Mouse (Mus musculus) liver, adult 2 months (tissue): ENCODE measurements around the gene Rd3. TPM values are rescaled to one million over a fixed set of nuclear protein-coding genes. Genes with fewer than 3 reads are reported as not detected.

Experiments
- DNase-seq: peaks from one replicate; pipeline ENCODE4 v3.0.0-alpha.2; 2011; ENCODE audit warnings: low read depth, low spot score; ENCODE audit errors: extremely low read depth
- H3K27ac ChIP-seq: fragments of 200-500 bp; replicated peaks from 2 replicates; pipeline ENCODE4 v1.5.1; 2012; ENCODE audit warnings: low read depth, mild to moderate bottlenecking, control low read depth, inconsistent platforms, low read length; ENCODE audit not compliant: insufficient read depth
- H3K27me3 ChIP-seq: fragments of 200-500 bp; 2 replicates; pipeline ENCODE4 v1.6.1; 2012; ENCODE audit warnings: mild to moderate bottlenecking, moderate library complexity, low read length, inconsistent platforms; ENCODE audit not compliant: control insufficient read depth, insufficient read depth
- H3K36me3 ChIP-seq: fragments of 200-500 bp; 2 replicates; pipeline ENCODE4 v1.6.1; 2012; ENCODE audit warnings: low read length, inconsistent platforms; ENCODE audit not compliant: control insufficient read depth, insufficient read depth
- H3K4me1 ChIP-seq: fragments of 200-500 bp; 2 replicates; pipeline ENCODE4 v1.6.1; 2011; ENCODE audit warnings: low read length; ENCODE audit not compliant: control insufficient read depth, insufficient read depth
- H3K4me3 ChIP-seq: fragments of 200-500 bp; 2 replicates; pipeline ENCODE4 v1.5.1; 2011; ENCODE audit warnings: low read depth, mild to moderate bottlenecking, control low read depth, low read length, moderate library complexity; ENCODE audit not compliant: insufficient read depth
- H3K79me2 ChIP-seq: fragments of 200-500 bp; 2 replicates; pipeline ENCODE4 v1.6.1; 2012; ENCODE audit warnings: inconsistent platforms, mild to moderate bottlenecking, low read length, moderate library complexity; ENCODE audit not compliant: control insufficient read depth, insufficient read depth
- H3K9ac ChIP-seq: fragments of 200-500 bp; 2 replicates; pipeline ENCODE4 v1.6.1; 2012; ENCODE audit warnings: low read depth, mild to moderate bottlenecking, control low read depth, inconsistent platforms, low read length
- CTCF ChIP-seq: fragments of 200-500 bp; IDR thresholded peaks from 2 replicates; pipeline ENCODE4 v1.5.1; 2011; ENCODE audit warnings: low read depth, low read length, control low read depth
- POLR2A ChIP-seq: fragments of 200-500 bp; IDR thresholded peaks from 2 replicates; pipeline ENCODE4 v1.6.1; 2011; ENCODE audit warnings: low read length, control low read depth; ENCODE audit not compliant: insufficient read depth; ENCODE audit errors: extremely low read depth
- WGBS: fragments of 180-500 bp; shearing (Covaris S2); methylation state at CpG from one replicate; pipeline ENCODE4 v1.1.7; 2018; 5-methylcytosine and 5-hydroxymethylcytosine counted together
- polyA plus RNA-seq: library from polyadenylated mRNA; depleted of rRNA; stranded (reverse); fragments of >200 nt; gene quantifications from 2 replicates; pipeline ENCODE4 v1.2.3, GENCODE M21; 2012
- total RNA-seq: library from RNA; depleted of rRNA; stranded (reverse); fragments of >200 nt; gene quantifications from 2 replicates; pipeline ENCODE4 v1.2.3, GENCODE M21; 2014

Gene Rd3
- total and polyA plus RNA-seq, 2 experiments: 0.46 to 1.6 TPM

GRCm38 (mm10) chr1:191964773-191965481, 12.2 kb upstream of the Rd3 start:
- peak overlapping the region; percentile 70 for H3K27ac ChIP-seq
- no peak overlapping the region; the same call in 1 of the 2 replicates for H3K9ac ChIP-seq
- TF ChIP-seq CTCF (peak; percentile 88), POLR2A (no peak)
- peak; percentile 82 for DNase-seq
- no peaks in the 10 kb centered on the region for H3K27me3 ChIP-seq
- no peaks in the 10 kb centered on the region for H3K36me3 ChIP-seq
- peaks cover 13% of the 10 kb centered on the region for H3K4me1 ChIP-seq
- 11% methylated on average over 13 of the region's 13 CpGs for WGBS
- H3K79me2 ChIP-seq: no peaks in the 10 kb centered on the region
- no peak overlapping the region for H3K4me3 ChIP-seq

GRCm38 (mm10) chr1:191969939-191970338, 7.2 kb upstream of the Rd3 start:
- TF ChIP-seq CTCF: no peak
- no peak overlapping the region for H3K4me3 ChIP-seq
- no peaks in the 10 kb centered on the region for H3K27me3 ChIP-seq
- H3K4me1 ChIP-seq: peaks cover 2% of the 10 kb centered on the region
- H3K27ac ChIP-seq: no peak overlapping the region
- no peak for DNase-seq
- no peak overlapping the region for H3K9ac ChIP-seq
- no peaks in the 10 kb centered on the region for H3K36me3 ChIP-seq
- H3K79me2 ChIP-seq: no peaks in the 10 kb centered on the region
- WGBS: 78% methylated on average over 5 of the region's 5 CpGs

- 69% methylated on average over 13 of the region's 13 CpGs for WGBS
- no peak for DNase-seq
- Histone ChIP-seq H3K4me1 (no peaks in the 10 kb centered on the region), H3K27me3 (no peaks in the 10 kb centered on the region), H3K27ac (no peak overlapping the region), H3K36me3 (no peaks in the 10 kb centered on the region), H3K79me2 (no peaks in the 10 kb centered on the region), H3K4me3 (no peak overlapping the region), H3K9ac (no peak overlapping the region)
- TF ChIP-seq CTCF (no peak), POLR2A (no peak)
Measured at GRCm38 (mm10) chr1:191974509-191975405, 2.4 kb upstream of the Rd3 start.

GRCm38 (mm10) chr1:191981426-191982102, 4.4 kb downstream of the Rd3 start:
- Histone ChIP-seq H3K36me3 (no peaks in the 10 kb centered on the region), H3K27ac (no peak overlapping the region), H3K4me3 (no peak overlapping the region), H3K79me2 (no peaks in the 10 kb centered on the region), H3K27me3 (no peaks in the 10 kb centered on the region), H3K4me1 (no peaks in the 10 kb centered on the region), H3K9ac (no peak overlapping the region)
- 66% methylated on average over 6 of the region's 6 CpGs for WGBS
- no peak for DNase-seq
- TF ChIP-seq CTCF (no peak), POLR2A (no peak)

GRCm38 (mm10) chr1:191986674-191987480, 9.7 kb downstream of the Rd3 start:
- Histone ChIP-seq H3K9ac (no peak overlapping the region), H3K27me3 (no peaks in the 10 kb centered on the region), H3K4me3 (no peak overlapping the region), H3K79me2 (no peaks in the 10 kb centered on the region), H3K36me3 (no peaks in the 10 kb centered on the region), H3K27ac (no peak overlapping the region), H3K4me1 (no peaks in the 10 kb centered on the region)
- no peak for TF ChIP-seq CTCF
- no peak for TF ChIP-seq POLR2A
- DNase-seq: no peak
- 73% methylated on average over 8 of the region's 8 CpGs for WGBS
